Mouse (Mus musculus): Measurements from ENCODE around the gene Nrip2.
A peak's percentile ranks its signal among the peaks of the same experiment; 100 is the strongest.
"Not testable (repeated sequence)": the region's sequence is repeated elsewhere in the genome, so short reads cannot be mapped to it uniquely, and the experiment has no call there.

Gene Nrip2

GRCm38 (mm10) chr6:128398996-128399395, at the start of gene Nrip2:
TSS of gene Nrip2 (plus strand) at chr6:128399296.
- DNase-seq (ENCODE audit: low spot score) = no peak

DNA sequence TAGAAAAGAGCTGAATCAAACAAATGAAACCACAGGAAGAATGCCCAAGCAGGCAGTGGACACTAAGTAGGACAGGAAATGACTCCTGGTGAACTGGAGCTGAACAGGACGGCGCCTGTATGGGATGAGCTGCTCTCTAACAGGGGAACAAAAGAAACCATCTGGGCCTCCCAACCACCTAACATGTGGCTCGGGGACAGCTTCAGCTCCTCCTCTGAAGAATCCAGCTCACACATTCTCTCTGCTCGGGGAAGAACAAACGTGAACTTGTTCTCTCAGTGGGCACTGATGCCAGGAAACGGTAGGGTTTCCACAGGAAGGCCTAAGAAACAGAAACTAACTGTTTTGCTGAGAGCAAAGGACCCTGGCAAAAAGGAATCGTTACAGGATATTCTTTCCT, 49.4 kb upstream of the Nrip2 start:
- no peak for DNase-seq (ENCODE audit: low spot score)

- DNase-seq (ENCODE audit: low spot score) = no peak
Measured at GRCm38 (mm10) chr6:128354140-128354539, 45.0 kb upstream of the Nrip2 start.

DNA sequence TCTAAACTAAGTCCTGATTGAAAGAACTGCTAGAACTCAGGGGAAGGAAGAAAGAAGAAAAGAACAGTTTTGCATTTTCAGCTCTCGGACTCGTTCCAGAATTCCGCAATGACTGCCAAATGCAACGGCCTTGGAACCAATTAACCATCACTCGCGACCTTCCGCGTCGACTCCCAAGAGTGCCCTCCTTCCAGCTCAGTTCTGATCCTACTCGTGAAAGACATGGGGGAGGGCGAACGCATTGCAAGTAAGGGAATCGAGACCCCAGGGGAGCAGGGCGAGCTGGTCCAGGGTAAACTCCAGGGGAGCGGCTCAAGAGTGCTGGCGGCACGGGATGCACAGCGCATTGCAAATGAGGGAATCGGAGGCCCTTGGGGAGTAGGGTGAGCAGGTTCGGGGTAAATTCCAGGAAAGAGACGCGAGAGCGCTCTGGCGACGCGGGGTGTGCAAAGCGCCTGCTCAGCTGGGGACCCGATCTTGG, 43.9 kb upstream of the Nrip2 start:
- DNase-seq (ENCODE audit: low spot score) = peak; percentile 14

- peak; percentile 84 for DNase-seq (ENCODE audit: low spot score)
Measured at GRCm38 (mm10) chr6:128355726-128356416, 43.2 kb upstream of the Nrip2 start, which contains the start of gene Tulp3. TSS of gene Tulp3 (minus strand) at chr6:128355851.

GRCm38 (mm10) chr6:128358999-128359398, 40.1 kb upstream of the Nrip2 start:
- DNase-seq (ENCODE audit: low spot score) = peak; percentile 27

- DNase-seq (ENCODE audit: low spot score) = no peak
Measured at GRCm38 (mm10) chr6:128361901-128362300, 37.2 kb upstream of the Nrip2 start.

GRCm38 (mm10) chr6:128362381-128363006, 36.6 kb upstream of the Nrip2 start, which contains the start of the genes Rhno1 and Foxm1:
TSS of gene Rhno1 (minus strand) at chr6:128362911.
TSS of gene Foxm1 (plus strand) at chr6:128362967.
- DNase-seq (ENCODE audit: low spot score) = peak; percentile 76

- no peak for DNase-seq (ENCODE audit: low spot score)
Measured at GRCm38 (mm10) chr6:128363007-128363825, 35.9 kb upstream of the Nrip2 start.

DNA sequence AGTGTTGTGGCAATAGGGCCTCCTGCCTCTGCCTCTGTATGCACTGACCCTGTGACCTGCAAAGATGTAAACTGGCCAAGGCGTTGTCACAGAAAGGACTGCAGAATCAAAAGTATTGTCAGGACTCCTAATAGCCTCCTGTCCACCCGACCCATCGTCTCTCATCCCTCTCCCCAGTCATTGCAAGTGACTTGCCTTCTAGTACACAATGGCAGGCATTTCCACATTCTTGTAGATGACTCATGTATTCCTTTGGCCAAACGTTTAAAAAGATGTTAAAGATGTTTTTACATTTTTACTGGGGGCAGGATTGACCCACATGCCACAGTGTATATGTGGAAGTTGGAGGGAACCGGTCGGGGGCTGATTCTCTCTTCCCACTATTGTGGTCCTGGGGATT, 34.4 kb upstream of the Nrip2 start:
- DNase-seq (ENCODE audit: low spot score) = no peak

DNA sequence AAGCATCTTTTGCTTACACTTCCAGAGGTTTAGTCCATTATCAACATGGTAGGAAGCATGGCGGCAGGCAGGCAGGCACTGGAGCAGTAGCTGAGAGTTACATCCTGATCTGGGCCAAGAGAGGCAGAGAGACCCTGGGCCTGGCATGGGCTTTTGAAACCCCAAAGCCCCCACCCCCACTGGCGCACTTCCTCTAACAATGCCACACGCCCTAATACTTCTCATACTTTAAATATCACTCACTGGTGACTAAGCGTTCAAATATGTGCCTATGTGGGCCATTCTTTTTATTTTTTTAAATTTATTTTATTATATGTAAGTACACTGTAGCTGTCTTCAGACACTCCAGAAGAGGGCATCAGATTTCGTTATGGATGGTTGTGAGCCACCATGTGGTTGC, 32.6 kb upstream of the Nrip2 start:
- DNase-seq (ENCODE audit: low spot score) = no peak

DNA sequence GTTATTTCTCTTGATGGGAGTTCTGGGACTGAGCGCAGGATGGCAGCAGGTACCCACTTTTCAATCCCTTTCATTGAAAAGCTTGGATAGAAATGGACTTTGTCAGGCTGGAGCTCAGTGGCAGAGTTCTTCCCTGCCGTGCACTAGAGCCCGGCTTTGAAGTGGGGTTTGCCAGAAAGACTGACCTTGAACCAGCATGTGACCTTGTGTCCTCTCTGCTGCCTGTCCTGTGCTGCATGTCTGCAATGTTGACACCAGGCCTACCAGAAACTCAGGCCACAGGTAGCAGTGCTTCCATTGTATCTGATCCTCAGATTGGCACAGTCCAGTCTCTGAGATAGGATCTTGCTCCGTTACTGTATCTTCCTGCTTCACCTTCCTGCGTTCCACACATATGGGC, 29.1 kb upstream of the Nrip2 start:
- DNase-seq (ENCODE audit: low spot score) = no peak

DNA sequence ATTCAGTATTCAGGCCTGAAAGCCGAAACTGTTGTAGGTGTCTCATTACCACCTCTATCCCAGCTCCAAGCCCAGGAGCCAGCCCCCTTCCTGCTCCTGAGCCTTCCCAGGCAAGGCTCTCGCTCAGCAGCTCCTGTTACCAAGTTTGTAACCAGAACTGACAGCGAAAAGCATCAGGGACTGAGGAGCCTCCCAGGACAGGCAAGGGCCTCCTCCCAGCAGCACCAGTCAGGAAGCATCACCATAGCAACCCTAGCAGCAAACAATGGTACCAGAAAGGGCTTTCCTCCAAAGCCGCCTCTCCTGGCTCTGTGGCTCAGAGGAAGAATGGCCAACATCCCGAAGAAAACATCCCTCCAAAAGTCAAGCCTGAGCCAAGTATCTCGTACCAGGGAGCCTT, 23.9 kb upstream of the Nrip2 start, which contains the start of the genes Tex52 and Gm44596:
Gene Tex52, plus strand, starts transcription at position 265 of the 400 bp plus-strand sequence.
Gene Gm44596, plus strand, starts transcription at position 312 of the 400 bp plus-strand sequence.
- no peak for DNase-seq (ENCODE audit: low spot score)

- DNase-seq (ENCODE audit: low spot score) = no peak
Measured at GRCm38 (mm10) chr6:128376371-128377085, 22.6 kb upstream of the Nrip2 start.

- no peak for DNase-seq (ENCODE audit: low spot score)
Measured at GRCm38 (mm10) chr6:128379636-128380035, 19.5 kb upstream of the Nrip2 start.

GRCm38 (mm10) chr6:128380594-128381167, 18.4 kb upstream of the Nrip2 start:
- DNase-seq (ENCODE audit: low spot score) = not testable (repeated sequence)

- no peak for DNase-seq (ENCODE audit: low spot score)
Measured at GRCm38 (mm10) chr6:128381254-128381653, 17.8 kb upstream of the Nrip2 start.

DNA sequence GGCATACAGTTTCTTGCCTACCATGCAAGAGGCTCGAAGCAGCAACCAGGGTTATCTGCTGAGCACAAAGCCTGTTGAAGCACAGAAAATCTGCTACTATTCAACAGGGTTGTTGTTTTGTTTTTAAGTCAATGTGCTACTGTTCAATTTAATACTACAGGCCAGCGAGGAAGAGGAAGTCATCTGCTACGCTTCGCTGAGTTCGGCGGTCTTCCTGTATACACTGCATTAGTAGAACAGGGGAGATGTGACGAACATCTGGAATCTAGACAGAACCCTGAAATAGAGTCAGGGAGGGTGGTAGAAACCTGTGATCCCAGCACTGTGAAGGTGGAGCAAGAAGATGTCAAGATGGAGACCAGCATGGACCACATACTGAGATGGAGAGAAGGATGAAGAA, 15.3 kb upstream of the Nrip2 start:
- peak; percentile 18 for DNase-seq (ENCODE audit: low spot score)

GRCm38 (mm10) chr6:128385026-128385425, 14.1 kb upstream of the Nrip2 start:
- no peak for DNase-seq (ENCODE audit: low spot score)

DNA sequence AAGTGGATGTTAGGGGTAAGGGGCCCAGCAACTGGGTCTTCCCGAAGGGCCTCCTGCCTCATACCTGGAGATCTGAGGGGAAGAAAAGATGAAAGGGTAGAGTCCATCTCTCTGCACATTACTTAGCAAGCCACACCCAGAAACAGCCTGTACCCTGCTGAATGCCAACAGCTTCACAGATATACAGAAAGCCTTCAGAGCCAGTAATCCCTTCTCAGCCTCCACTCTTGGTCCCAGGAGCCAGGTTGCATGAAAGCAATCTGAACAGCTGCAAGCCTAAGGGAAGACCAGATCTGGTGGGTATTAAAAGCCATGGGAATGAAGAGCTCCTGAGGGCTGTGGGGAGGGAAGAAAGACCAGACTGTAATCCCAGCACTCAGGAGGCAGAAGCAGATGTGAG, 9.9 kb upstream of the Nrip2 start:
- DNase-seq (ENCODE audit: low spot score) = no peak

DNA sequence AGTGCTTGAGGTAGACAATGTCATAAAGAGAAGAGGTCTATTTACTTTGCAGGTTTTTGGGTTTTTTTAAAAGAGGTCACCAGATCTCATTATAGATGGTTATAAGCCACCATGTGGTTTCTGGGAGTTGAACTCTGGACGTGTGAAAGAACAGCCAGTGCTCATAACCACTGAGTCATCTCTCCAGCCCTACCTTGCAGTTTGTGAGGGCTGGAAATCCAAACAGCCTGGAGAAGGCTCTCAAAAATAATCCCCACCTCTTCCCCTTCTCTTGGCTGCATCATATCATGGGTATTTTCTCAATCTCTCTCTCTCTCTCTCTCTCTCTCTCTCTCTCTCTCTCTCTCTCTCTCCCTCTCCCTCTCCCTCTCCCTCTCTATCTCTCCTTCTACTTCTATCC, 8.4 kb upstream of the Nrip2 start:
- no peak for DNase-seq (ENCODE audit: low spot score)
